Mouse (Mus musculus) limb, embryonic 12.5 days (tissue): ENCODE results near the gene Uqcc1. TPM values are rescaled to one million over a fixed set of nuclear protein-coding genes. Genes with fewer than 3 reads are reported as not detected.

Experiments used
- ATAC-seq: fragments of 200-750 bp; cut with Nextera tagmentation; 2 replicates; pipeline ENCODE4 v1.8.0; 2017; ENCODE audit warnings: low read depth, moderate TSS enrichment; ENCODE audit not compliant: insufficient number of reproducible peaks, insufficient read depth, low FRiP score, low TSS enrichment
- H3K27ac ChIP-seq: fragments of 300-500 bp; sonication (generic); 2 replicates; pipeline ENCODE4 v1.5.1; 2016; ENCODE audit warnings: mild to moderate bottlenecking, moderate library complexity
- H3K27me3 ChIP-seq: fragments of 300-500 bp; sonication (generic); 2 replicates; pipeline ENCODE4 v1.6.1; 2016; ENCODE audit warnings: mild to moderate bottlenecking, moderate library complexity
- H3K36me3 ChIP-seq: fragments of 300-500 bp; sonication (generic); 2 replicates; pipeline ENCODE4 v1.6.1; 2016; ENCODE audit warnings: mild to moderate bottlenecking, moderate library complexity
- H3K4me1 ChIP-seq: fragments of 300-500 bp; sonication (generic); replicated peaks from 2 replicates; pipeline ENCODE4 v1.6.1; 2016
- H3K4me2 ChIP-seq: fragments of 300-500 bp; sonication (generic); 2 replicates; pipeline ENCODE4 v1.6.1; 2016; ENCODE audit warnings: mild to moderate bottlenecking, moderate library complexity
- H3K4me3 ChIP-seq: fragments of 300-500 bp; sonication (generic); replicated peaks from 2 replicates; pipeline ENCODE4 v1.5.1; 2016; ENCODE audit warnings: mild to moderate bottlenecking
- H3K9ac ChIP-seq: fragments of 300-500 bp; sonication (generic); replicated peaks from 2 replicates; pipeline ENCODE4 v1.6.1; 2016; ENCODE audit warnings: mild to moderate bottlenecking, moderate library complexity
- H3K9me3 ChIP-seq: fragments of 300-500 bp; sonication (generic); 2 replicates; pipeline ENCODE4 v1.6.1; 2016; ENCODE audit warnings: mild to moderate bottlenecking, moderate library complexity
- WGBS: fragments of 180-500 bp; shearing (Covaris S2); methylation state at CpG from one replicate; pipeline ENCODE4 v1.1.7; 2016; 5-methylcytosine and 5-hydroxymethylcytosine counted together
- polyA plus RNA-seq: library from polyadenylated mRNA; unstranded; fragments of >200 nt; fragmentation: Nextera tagmentation; extraction: Ambion mirVana; gene quantifications from 2 replicates; pipeline ENCODE4 v1.2.1, GENCODE M21; 2016

Gene Uqcc1
- polyA plus RNA-seq, 1 experiment from 2014 or later = 66.9 TPM

- Histone ChIP-seq H3K36me3 (peaks cover 46% of the 10 kb centered on the region), H3K4me2 (no peak overlapping the region), H3K9me3 (no peaks in the 10 kb centered on the region), H3K4me1 (peaks cover under 1% of the 10 kb centered on the region), H3K27ac (no peak overlapping the region), H3K9ac (no peak overlapping the region), H3K4me3 (no peak overlapping the region), H3K27me3 (no peaks in the 10 kb centered on the region)
- ATAC-seq = no peak
- 85% methylated on average over 21 of the region's 21 CpGs for WGBS
Observed at GRCm38 (mm10) chr2:155878964-155879876, 50.9 kb downstream of the Uqcc1 start.

GRCm38 (mm10) chr2:155873636-155874035 lies 56.5 kb downstream of the Uqcc1 start:
- H3K4me2 ChIP-seq = peak overlapping the region; percentile 21; the same call in 1 of the 2 replicates
- H3K4me1 ChIP-seq = peaks cover 38% of the 10 kb centered on the region
- H3K9me3 ChIP-seq = no peaks in the 10 kb centered on the region
- ATAC-seq = no peak
- H3K36me3 ChIP-seq = peaks cover 31% of the 10 kb centered on the region
- WGBS = 85% methylated on average over 6 of the region's 6 CpGs
- peak overlapping the region; percentile 87 for H3K27ac ChIP-seq
- H3K4me3 ChIP-seq = no peak overlapping the region
- no peak overlapping the region for H3K9ac ChIP-seq
- no peaks in the 10 kb centered on the region for H3K27me3 ChIP-seq

GRCm38 (mm10) chr2:155872930-155873507 lies 57.1 kb downstream of the Uqcc1 start:
- Histone ChIP-seq H3K27me3 (no peaks in the 10 kb centered on the region), H3K4me3 (no peak overlapping the region), H3K27ac (peak overlapping the region; percentile 87), H3K9me3 (no peaks in the 10 kb centered on the region), H3K9ac (no peak overlapping the region), H3K4me2 (peak overlapping the region; percentile 21; the same call in 1 of the 2 replicates), H3K36me3 (peaks cover 34% of the 10 kb centered on the region), H3K4me1 (peaks cover 41% of the 10 kb centered on the region)
- peak; percentile 57; the same call in 1 of the 2 replicates for ATAC-seq
- 48% methylated on average over 10 of the region's 10 CpGs for WGBS

DNA sequence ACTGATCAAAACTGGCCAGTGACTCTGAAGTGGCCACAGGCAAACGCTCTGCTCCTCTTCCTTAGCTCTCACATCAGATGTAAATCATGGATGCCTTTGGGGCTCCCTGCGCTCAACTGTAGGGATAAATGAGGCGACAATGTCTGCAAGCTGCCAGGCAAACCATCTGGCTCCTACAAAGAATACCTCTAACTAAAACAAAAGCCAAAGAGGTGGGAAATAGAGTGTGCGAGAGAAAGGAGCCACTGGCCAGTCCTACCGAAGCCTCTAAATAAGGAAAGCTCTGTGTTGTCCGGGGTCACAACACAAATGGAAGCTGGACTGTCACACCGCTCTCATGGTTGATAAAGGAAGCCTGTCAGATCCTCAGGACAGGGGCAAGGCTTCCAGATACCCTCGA lies 57.6 kb downstream of the Uqcc1 start:
- H3K4me2 ChIP-seq = no peak overlapping the region

DNA sequence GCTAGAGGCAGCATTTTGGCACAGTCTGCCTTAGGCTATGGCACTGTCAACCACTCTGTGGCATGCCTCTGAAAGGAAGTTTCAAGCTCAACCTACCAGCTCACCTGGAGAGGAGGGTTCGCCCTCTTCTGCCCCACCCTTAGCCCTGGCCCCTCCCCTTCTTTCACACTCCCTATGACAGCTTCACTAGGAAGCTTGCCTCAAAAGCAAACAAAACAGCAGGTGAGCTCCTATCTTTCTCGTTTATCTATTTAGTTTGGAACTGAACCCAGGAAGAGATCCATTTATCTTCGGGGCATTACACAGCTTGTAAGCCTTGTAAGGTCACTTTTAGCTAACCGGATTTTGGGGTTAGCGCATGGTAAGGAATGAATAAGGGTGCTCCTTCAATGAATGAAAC lies 60.3 kb downstream of the Uqcc1 start:
- Histone ChIP-seq H3K4me1 (peaks cover 41% of the 10 kb centered on the region), H3K4me2 (no peak overlapping the region), H3K9ac (no peak overlapping the region), H3K27ac (no peak overlapping the region), H3K36me3 (peaks cover 19% of the 10 kb centered on the region), H3K9me3 (no peaks in the 10 kb centered on the region), H3K4me3 (no peak overlapping the region), H3K27me3 (no peaks in the 10 kb centered on the region)
- WGBS = 76% methylated on average over 5 of the region's 5 CpGs
- ATAC-seq = no peak

More for the DNA sequence above, 57.6 kb downstream of the Uqcc1 start:
- Histone ChIP-seq H3K27me3 (no peaks in the 10 kb centered on the region), H3K9me3 (no peaks in the 10 kb centered on the region), H3K4me3 (no peak overlapping the region), H3K9ac (no peak overlapping the region), H3K36me3 (peaks cover 40% of the 10 kb centered on the region), H3K27ac (peak overlapping the region; percentile 68), H3K4me1 (peaks cover 41% of the 10 kb centered on the region)
- WGBS = 66% methylated on average over 8 of the region's 8 CpGs
- ATAC-seq = no peak

- Histone ChIP-seq H3K9me3 (no peaks in the 10 kb centered on the region), H3K4me2 (no peak overlapping the region), H3K27me3 (no peaks in the 10 kb centered on the region), H3K9ac (no peak overlapping the region), H3K4me3 (no peak overlapping the region), H3K36me3 (peaks cover 17% of the 10 kb centered on the region), H3K27ac (no peak overlapping the region), H3K4me1 (peaks cover 40% of the 10 kb centered on the region)
- ATAC-seq = no peak
- WGBS = 95% methylated on average over 8 of the region's 8 CpGs
Observed at GRCm38 (mm10) chr2:155868320-155868719, 61.8 kb downstream of the Uqcc1 start.

- Histone ChIP-seq H3K27ac (peak overlapping the region; percentile 70; the same call in 1 of the 2 replicates), H3K4me2 (peak overlapping the region; percentile 35), H3K27me3 (no peaks in the 10 kb centered on the region), H3K36me3 (peaks cover 12% of the 10 kb centered on the region), H3K9me3 (no peaks in the 10 kb centered on the region), H3K4me1 (peaks cover 27% of the 10 kb centered on the region), H3K4me3 (no peak overlapping the region), H3K9ac (no peak overlapping the region)
- 27% methylated on average over 11 of the region's 11 CpGs for WGBS
- ATAC-seq = peak; percentile 87
Observed at GRCm38 (mm10) chr2:155863301-155863867, 66.7 kb downstream of the Uqcc1 start.

DNA sequence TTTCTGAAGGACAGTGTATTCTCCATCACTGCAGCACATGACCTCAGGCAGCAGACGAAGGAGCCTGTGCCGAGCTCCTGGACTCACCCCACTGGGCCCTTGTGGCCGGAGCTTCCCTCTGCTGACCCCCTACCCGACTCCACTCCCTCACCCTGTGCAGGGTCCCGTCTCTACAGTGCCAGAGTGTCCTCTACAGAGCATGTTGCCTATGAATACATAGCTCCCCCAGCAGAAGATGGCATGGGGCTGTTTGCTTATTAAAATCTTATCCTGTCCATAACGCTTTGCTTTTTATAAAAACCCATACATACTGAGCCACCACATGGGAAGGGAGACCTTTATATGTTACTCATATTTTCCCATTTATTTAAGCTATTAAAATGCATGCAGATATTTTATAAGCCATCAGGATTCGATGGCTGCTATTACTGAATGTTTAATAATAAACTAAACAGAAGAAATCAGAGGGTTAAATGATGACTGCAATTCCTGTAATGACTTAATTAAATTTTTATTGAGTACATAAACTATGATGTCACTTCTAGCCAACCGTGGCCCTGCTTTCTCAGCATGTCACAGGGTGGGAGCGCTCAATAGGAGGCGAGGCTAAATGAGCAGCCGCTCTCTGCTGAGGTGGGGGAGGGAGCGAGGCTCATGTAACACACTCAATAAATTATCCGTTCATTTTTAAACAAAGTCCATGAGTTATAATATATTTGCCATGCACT lies 67.4 kb downstream of the Uqcc1 start:
- Histone ChIP-seq H3K36me3 (peaks cover 12% of the 10 kb centered on the region), H3K9me3 (no peaks in the 10 kb centered on the region), H3K9ac (no peak overlapping the region), H3K27me3 (no peaks in the 10 kb centered on the region), H3K4me1 (peaks cover 27% of the 10 kb centered on the region), H3K4me2 (peak overlapping the region; percentile 35), H3K4me3 (no peak overlapping the region), H3K27ac (peak overlapping the region; percentile 83)
- peak; percentile 94 for ATAC-seq
- 35% methylated on average over 13 of the region's 13 CpGs for WGBS

- Histone ChIP-seq H3K4me3 (no peak overlapping the region), H3K27me3 (no peaks in the 10 kb centered on the region), H3K4me1 (peaks cover 27% of the 10 kb centered on the region), H3K9ac (no peak overlapping the region), H3K27ac (no peak overlapping the region), H3K4me2 (no peak overlapping the region), H3K36me3 (peaks cover 16% of the 10 kb centered on the region), H3K9me3 (no peaks in the 10 kb centered on the region)
- ATAC-seq = no peak
- WGBS = 88% methylated on average over 6 of the region's 6 CpGs
Observed at GRCm38 (mm10) chr2:155861581-155861980, 68.5 kb downstream of the Uqcc1 start.

GRCm38 (mm10) chr2:155860102-155860501 lies 70.0 kb downstream of the Uqcc1 start:
- H3K4me1 ChIP-seq = peaks cover 27% of the 10 kb centered on the region
- no peak for ATAC-seq

DNA sequence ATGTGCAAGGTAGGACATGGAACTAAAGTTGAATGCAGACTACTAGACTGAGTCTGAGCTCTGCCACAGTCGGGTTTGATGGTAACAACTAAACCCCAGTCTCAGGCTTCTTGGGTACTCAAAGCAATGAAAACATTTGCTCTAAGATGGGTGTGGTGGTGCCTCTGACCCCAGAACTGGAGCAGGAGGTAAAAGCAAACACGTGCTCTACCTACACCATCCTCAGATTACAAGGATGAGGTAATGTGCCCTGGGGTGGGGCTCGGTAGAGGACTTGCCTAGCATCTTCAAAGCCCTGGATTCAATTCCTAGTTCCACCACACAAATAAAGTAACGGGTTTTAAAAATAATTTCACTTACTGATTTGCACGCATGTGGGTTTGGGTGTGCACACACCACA lies 77.6 kb downstream of the Uqcc1 start:
- 83% methylated on average over 5 of the region's 5 CpGs for WGBS
- H3K9ac ChIP-seq = no peak overlapping the region
- H3K9me3 ChIP-seq = no peaks in the 10 kb centered on the region
- H3K27ac ChIP-seq = no peak overlapping the region
- peaks cover 77% of the 10 kb centered on the region for H3K36me3 ChIP-seq
- ATAC-seq = no peak
- no peak overlapping the region for H3K4me3 ChIP-seq
- H3K4me2 ChIP-seq = no peak overlapping the region
- no peaks in the 10 kb centered on the region for H3K27me3 ChIP-seq
- H3K4me1 ChIP-seq = peaks cover 6% of the 10 kb centered on the region

More at GRCm38 (mm10) chr2:155860102-155860501, 70.0 kb downstream of the Uqcc1 start:
- H3K4me2 ChIP-seq = no peak overlapping the region
- no peaks in the 10 kb centered on the region for H3K27me3 ChIP-seq
- H3K27ac ChIP-seq = no peak overlapping the region
- no peak overlapping the region for H3K4me3 ChIP-seq
- 86% methylated on average over 7 of the region's 7 CpGs for WGBS
- no peak overlapping the region for H3K9ac ChIP-seq
- no peaks in the 10 kb centered on the region for H3K9me3 ChIP-seq
- H3K36me3 ChIP-seq = peaks cover 26% of the 10 kb centered on the region
